Mouse (Mus musculus) cerebral cortex, adult 2 months (tissue): ENCODE measurements around the gene Il27ra.

Source experiments
- WGBS: fragments of 180-500 bp; shearing (Covaris S2); methylation state at CpG from one replicate; pipeline ENCODE4 v1.1.7; 2018; 5-methylcytosine and 5-hydroxymethylcytosine counted together

Il27ra gene

DNA sequence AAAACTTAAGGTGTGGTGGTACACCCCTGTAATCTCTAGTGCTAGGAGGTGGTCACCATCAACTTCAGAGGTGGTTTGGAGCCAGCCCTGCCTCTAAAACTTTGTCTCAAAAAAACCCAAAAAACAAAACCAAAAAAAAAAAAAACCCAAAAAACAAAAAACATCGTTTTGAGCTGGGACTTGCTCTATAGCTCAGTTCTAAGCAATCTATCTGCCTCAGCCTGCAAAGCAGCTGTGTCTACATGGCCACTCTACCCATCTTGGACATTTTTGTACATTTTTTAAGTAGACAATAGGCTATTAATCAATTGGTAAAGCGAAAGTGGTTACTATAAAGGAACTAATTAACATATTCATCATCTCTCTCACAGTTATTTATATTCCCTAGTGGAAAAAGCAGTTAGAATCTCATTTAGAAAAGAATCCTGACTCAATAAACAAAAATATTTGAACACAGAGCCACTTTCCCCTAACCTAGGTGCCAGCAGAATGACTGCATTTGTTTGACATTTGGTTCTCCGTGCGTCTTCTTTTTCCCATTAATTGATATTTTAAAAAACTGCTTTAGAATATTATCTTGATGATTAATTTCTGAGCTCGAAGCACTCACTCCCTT is 23.2 kb upstream of the Il27ra start:
- 12% methylated on average over 5 of the region's 5 CpGs for WGBS

DNA sequence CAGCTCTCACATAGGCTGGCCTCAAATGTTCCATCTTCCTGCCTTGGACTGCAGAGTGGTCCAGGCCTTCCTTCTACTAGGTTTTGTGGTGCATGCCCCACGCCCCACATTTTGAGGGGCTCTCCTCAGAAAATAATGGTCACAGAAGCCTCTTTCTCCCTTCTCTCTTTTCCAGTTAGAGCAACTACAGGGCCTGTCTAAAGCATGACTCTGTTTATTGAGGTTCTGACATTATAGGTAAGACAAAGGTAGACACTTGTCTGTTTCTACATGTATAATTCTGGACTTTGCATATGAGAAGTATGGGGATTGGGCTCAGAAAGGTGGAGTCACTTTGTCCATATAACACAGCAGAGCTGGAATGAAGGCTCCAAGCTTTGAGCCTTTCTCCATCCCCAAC is 22.6 kb upstream of the Il27ra start, which contains the start of gene Gm10643:
Gene Gm10643 (minus strand): TSS at position 101 of the 400 bp plus-strand sequence.
- 100% methylated on average over 1 of the region's 1 CpGs for WGBS

- 77% methylated on average over 8 of the region's 8 CpGs for WGBS
These were observed 21.6 kb upstream of the Il27ra start for GRCm38 (mm10) chr8:84063861-84064610.

DNA sequence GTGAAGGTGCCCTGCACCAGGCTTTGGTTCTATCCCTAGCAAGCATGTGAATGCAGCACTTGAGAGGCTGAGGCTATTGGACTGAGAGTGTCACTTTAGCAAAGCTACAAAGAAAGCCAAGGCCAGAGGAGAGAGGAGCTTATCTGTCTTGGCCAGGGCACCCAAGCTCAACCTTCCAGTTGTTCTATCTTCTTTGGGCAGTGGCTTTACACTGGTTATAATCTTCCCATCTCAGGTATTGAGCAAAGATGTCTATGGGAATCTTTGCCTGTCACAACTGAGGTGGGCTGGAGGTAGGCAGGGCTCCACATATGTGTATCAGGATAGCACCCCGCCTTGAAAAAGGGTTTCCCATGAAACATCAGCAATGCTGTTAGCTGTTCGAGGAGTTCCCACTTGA is 17.9 kb upstream of the Il27ra start:
- 93% methylated on average over 2 of the region's 2 CpGs for WGBS

DNA sequence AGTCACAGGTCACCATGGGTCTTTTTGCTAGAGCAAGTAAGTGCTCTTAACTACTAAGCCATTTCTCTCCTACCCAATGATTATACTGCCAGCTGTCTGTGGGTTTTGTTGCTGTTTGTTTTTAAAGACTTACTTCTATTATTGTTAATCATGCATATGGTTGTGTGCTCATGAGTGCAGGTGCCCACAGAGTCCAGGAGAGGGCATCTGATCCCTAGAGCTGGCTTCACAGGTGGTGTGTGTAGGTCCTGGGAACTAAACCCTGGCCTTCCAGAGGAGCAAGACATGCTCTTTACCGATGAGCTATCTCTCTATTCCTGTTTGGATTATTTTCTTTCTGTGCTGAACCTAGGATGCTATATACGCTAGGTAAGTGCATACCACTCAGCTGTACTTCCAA is 16.8 kb upstream of the Il27ra start:
- WGBS = 96% methylated on average over 2 of the region's 2 CpGs

DNA sequence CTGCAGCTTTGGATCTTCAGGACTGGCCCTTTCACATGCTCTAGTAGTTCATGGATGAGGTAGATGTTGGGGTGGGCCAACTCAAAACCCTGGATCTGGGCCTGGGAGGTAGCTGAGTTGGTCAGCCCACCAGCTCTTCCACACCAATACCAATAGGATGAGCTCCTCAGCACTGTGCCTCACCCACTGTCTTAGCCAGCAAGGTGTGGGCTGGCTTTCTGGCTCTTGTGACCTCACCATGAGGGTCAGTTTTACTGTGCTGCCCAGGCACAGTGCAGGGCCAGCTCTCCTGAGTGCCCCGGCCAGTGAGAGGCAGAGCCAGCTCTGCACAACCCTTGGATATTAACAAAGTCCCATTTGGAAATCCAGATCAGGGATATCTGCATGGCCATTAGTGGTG is 15.4 kb upstream of the Il27ra start:
- 97% methylated on average over 1 of the region's 1 CpGs for WGBS

DNA sequence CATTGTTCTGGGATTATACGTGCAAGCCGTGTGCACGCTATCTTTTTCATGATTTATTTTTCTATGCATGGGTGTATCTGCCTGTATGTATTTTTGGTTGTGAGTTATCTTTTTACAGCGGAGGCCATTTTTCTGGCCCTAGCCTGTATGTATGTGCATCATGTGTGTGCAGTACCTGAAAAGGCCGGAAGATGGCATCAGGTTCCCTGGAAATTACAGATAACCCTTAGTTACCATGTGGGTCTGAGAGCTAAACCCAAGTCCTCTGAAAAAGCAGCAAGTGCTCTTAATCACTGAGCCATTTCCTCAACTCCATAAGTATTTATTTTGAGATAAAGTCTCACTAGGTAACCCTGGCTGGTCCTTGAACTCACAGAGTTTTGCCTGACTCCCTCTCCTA is 10.8 kb upstream of the Il27ra start:
- 97% methylated on average over 5 of the region's 5 CpGs for WGBS

DNA sequence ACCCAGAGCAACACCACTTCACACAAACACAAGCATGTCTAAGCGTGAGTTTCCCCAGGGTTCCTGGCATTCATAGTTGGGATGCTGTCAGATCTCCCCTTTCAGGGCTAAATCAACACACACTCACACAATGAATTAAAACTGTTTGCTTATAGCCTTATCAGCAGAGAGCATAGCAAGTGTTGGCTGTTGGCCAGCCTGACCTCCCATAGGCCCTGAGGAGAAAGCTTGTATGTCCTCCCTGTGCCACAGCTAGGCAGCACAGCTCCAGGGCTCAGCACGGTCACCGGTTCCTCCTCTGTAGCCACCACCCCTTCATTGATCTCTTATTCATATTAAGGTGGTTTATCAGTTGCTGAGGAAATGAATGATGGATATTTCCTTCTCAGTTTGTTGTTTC is 10.4 kb upstream of the Il27ra start:
- 84% methylated on average over 3 of the region's 3 CpGs for WGBS

DNA sequence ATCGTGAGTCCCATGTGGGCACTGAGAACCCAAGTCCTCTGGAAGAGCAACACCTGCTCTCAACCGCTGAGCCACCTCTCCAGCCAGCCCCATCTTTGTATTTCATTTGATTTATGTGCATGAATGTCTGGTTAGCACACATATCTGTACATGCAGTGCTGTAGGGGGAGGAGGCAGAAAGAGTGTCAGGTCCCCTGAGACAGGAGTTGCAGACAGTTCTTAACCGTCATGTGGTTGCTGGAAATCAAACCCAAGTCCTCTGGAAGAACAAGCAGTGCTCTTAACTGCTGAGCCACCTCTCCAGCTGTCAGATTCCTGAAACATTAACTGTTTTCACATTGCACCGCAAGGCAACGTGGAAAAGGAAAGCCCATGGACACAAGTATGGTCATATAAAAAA is 5.8 kb upstream of the Il27ra start:
- WGBS = 91% methylated on average over 5 of the region's 5 CpGs

DNA sequence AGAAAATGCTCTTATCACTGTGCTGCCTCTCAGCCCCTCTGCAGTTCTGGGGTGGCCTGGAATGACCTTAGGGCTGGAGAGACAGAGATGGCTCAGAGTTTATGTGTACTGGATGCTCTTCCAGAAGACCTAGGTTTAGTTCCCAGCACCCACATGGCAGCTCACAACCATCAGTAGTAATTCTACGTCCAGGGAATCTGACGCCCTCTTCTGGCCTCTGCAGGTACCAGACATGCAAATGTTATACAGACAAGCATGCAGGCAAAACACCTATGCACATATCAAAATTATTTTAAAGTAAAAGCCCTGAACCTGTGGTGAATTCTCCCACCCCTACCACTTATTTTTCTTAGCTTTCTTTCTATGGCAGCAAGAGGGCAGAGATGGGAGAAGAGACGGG is 4.1 kb upstream of the Il27ra start:
- WGBS = 87% methylated on average over 3 of the region's 3 CpGs

GRCm38 (mm10) chr8:84044900-84045299 is 2.5 kb upstream of the Il27ra start, which contains the start of gene Rln3:
Gene Rln3, minus strand, starts transcription at chr8:84045000.
- 43% methylated on average over 9 of the region's 9 CpGs for WGBS

- 38% methylated on average over 7 of the region's 7 CpGs for WGBS
These were observed 1.7 kb upstream of the Il27ra start for GRCm38 (mm10) chr8:84044103-84044502.

- 52% methylated on average over 12 of the region's 12 CpGs for WGBS
These were observed 556 bp upstream of the Il27ra start for GRCm38 (mm10) chr8:84042948-84043342.

DNA sequence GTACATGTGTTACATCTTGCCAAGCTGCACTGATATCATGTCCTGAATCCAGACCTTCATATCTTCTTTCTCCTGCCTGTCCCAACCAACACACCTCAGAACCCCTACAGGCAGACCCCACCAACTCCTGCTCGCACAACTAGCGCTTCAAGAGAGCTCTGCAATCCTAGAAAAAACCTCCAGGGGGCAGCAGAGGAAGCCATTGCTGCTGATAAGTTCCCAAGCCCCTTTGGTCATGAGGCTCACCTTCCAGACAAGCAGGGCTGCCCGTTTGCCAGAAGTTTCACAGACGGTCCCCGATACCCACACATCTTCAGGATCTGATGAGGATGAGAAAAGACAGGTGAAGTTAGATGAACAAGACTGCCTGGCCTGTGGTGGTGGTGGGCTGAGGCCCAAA is 3.3 kb downstream of the Il27ra start:
- 4% methylated on average over 5 of the region's 5 CpGs for WGBS

DNA sequence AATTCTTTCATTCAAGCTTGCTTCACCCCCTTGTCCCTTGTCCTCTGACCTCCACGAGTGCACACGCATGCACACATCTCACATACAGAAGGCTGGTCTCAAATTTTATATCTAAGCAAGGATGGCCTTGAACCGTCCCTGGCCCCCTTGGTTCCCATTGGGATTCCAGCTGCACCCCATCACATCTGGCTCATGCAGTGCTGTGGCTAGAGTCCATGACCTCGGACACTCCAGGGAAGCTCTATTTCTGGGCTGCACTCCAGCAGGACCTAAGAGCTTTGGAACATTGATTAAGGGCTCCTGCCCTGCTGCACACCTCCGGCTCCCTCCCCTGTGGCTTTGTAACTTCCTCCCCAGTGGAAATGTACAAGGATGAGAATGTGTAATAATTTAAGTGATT is 4.4 kb downstream of the Il27ra start:
- WGBS = 74% methylated on average over 5 of the region's 5 CpGs

DNA sequence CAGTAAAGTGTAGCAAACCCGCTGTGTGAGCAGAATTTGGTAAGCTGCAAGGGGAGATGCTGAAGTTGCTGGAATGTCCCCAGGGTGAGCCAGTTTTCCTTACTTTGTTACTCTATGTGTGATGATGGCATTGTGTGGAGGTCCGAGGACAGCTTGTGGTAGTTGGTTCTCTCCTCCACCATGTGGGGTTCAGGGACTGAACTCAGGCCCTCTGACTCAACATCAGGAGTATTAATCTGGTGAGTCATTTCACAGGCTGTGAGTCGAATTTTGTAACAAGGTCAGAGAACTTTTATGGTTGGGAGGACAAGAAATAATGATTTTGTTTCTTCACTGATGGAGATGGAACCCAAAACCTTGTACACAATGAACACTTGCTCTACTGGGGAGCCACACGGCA is 9.6 kb downstream of the Il27ra start:
- WGBS = 88% methylated on average over 4 of the region's 4 CpGs

- WGBS = 85% methylated on average over 5 of the region's 5 CpGs
These were observed 13.1 kb downstream of the Il27ra start for GRCm38 (mm10) chr8:84029272-84029671.

DNA sequence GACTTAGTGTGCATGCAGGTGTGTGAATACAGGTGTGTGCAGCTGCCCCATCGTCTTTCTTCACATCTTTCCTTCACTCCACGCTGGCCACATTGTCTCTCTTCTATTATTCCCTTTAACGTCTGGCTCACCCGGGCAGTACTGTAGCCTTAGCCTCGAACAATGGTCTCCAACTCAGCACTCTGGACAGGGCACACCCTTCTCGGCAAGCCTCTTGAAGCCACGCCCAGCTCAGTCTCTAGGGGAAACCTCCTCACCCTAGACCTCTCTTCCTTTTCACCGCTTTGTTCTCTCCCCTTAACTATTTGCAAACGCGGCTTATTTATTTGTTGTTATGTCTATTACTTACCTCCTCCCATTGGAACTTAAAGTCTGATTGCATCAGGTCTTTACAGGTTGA is 14.9 kb downstream of the Il27ra start:
- 37% methylated on average over 10 of the region's 10 CpGs for whole genome bisulfite sequencing

DNA sequence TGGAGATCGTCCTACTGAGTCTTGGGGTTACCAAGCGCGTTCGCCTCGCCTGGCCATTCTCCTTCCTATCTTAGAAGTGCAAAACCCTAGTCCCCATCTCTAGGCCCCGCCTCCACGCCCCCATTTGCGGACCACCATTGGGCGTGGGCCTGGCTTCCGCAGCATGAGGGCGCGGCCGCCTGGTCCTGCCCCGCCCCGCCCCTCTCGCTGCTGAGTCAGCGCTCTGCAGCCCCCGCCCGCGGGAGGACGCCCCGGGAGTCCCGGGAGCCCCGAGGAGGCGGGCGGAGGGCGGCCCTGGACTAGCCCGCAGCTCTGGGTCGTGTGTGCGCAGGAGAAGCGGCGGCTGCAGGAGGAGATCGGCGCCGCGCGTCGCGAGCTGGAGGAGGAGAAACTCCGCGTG is 16.5 kb downstream of the Il27ra start:
- under 1% methylated on average over 41 of the region's 41 CpGs for WGBS

GRCm38 (mm10) chr8:84024171-84024570 is 18.2 kb downstream of the Il27ra start:
- WGBS = 30% methylated on average over 10 of the region's 10 CpGs

GRCm38 (mm10) chr8:84023631-84024030 is 18.8 kb downstream of the Il27ra start:
- WGBS = 83% methylated on average over 1 of the region's 1 CpGs

DNA sequence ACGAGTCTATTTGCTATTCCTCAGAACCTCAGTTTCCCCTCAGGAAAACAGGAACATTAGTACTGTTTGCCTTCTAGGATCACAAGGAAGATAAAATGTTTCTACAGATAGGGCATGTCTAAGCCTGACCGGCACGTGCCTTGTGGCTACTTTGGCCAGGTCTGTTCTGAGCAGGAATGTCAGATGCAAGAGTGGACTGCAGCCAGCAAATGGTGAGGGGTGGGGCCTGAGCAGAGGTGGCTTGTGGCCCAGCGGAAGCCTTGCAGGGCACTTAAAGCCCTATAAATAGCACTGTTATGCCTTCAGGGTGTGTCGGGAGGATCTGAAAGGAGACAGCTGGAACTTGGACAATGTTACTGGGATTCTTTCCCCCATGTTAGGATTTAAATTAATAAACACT is 19.3 kb downstream of the Il27ra start:
- WGBS = 64% methylated on average over 5 of the region's 5 CpGs

- WGBS = 58% methylated on average over 12 of the region's 12 CpGs
These were observed 20.8 kb downstream of the Il27ra start for GRCm38 (mm10) chr8:84021569-84021968.
